Mouse (Mus musculus) C2C12 (cell line): ENCODE results near the gene Tcf7l1.

Experiments used
- CEBPB ChIP-seq: IDR thresholded peaks from one replicate; pipeline ENCODE4 v1.6.1; 2011; ENCODE audit warnings: low read depth, mild to moderate bottlenecking, control low read depth, moderate library complexity
- CTCF ChIP-seq: IDR thresholded peaks from one replicate; pipeline ENCODE4 v1.5.1; 2011; ENCODE audit not compliant: control insufficient read depth, insufficient read depth, insufficient read length
- USF1 ChIP-seq: IDR thresholded peaks from one replicate; pipeline ENCODE4 v1.6.1; 2011; ENCODE audit warnings: low read depth, mild to moderate bottlenecking, control low read depth, moderate library complexity

DNA sequence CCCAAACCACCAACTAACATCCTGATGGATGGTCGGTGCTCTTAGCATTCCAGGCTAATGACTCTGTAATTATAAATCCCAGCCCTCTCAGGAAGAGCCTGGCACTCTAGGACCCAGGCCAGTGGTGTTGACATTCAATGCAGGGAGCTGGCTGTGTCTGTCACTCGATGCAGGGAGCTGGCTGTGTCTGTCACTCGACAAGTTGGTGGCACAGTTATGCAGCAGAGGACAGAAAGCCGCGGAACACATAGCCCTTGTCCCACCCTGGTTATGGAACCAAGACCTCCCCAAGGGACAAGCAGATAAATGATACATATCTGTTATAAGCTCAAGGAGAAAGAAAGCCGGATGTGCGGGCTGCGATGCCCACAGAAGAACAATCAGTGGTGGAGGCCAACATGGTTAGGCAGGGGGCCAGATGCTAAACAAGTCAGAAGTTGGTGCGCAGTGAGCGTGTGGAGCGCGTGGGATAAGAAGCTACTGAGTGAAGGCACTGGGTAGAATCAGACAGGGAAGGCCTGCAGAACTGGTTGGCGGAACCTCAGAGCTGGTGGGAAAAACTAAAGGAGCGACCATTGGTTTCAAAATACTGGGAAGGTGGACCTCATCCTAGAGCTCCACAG lies 33.7 kb downstream of the Tcf7l1 start:
- no peak for TF ChIP-seq CTCF
- no peak for TF ChIP-seq USF1
- TF ChIP-seq CEBPB: no peak
